Mouse (Mus musculus): ENCODE results near the gene Stat5b. TPM values are rescaled to one million over a fixed set of nuclear protein-coding genes. Genes with fewer than 3 reads are reported as not detected.
A peak's percentile ranks its signal among the peaks of the same experiment; 100 is the strongest.

The Stat5b gene
- polyA plus RNA-seq, 1 experiment from 2014 or later = 13.4 TPM

- H3K27me3 ChIP-seq (ENCODE audit: control insufficient read depth, insufficient read depth, low read length) = no peaks in the 10 kb centered on the region; the same call in 1 of the 2 replicates
- H3K27ac ChIP-seq (ENCODE audit: low read depth, low read length) = peak overlapping the region; percentile 60
- peaks cover 5% of the 10 kb centered on the region; the same call in 1 of the 2 replicates for H3K4me1 ChIP-seq (replicated peaks; ENCODE audit: control insufficient read depth, insufficient read depth, low read length)
- H3K4me3 ChIP-seq (ENCODE audit: low read depth, low read length) = peak overlapping the region; percentile 96
- DNase-seq (ENCODE audit: low spot score) (peak; percentile 70), ATAC-seq (ENCODE audit: low FRiP score) (peak; percentile 64)
- peak overlapping the region; percentile 95 for H3K9ac ChIP-seq (ENCODE audit: low read depth, low read length)
- 2% methylated on average over 24 of the region's 33 CpGs for WGBS
- no peaks in the 10 kb centered on the region for H3K36me3 ChIP-seq (ENCODE audit: control insufficient read depth, insufficient read depth, low read length)
- H3K9me3 ChIP-seq (ENCODE audit: control insufficient read depth, low read length) = no peaks in the 10 kb centered on the region
- H3K4me2 ChIP-seq (replicated peaks; ENCODE audit: low read depth, low read length) = peak overlapping the region; percentile 92
Observed at GRCm38 (mm10) chr11:100850778-100851528, 429 bp upstream of the Stat5b start.

GRCm38 (mm10) chr11:100849456-100850037, 977 bp downstream of the Stat5b start:
- DNase-seq (ENCODE audit: low spot score) (no peak), ATAC-seq (ENCODE audit: low FRiP score) (no peak; the same call in 1 of the 2 replicates)
- peak overlapping the region; percentile 96 for H3K4me3 ChIP-seq (ENCODE audit: low read depth, low read length)
- no peaks in the 10 kb centered on the region for H3K9me3 ChIP-seq (ENCODE audit: control insufficient read depth, low read length)
- 7% methylated on average over 11 of the region's 13 CpGs for WGBS
- H3K9ac ChIP-seq (ENCODE audit: low read depth, low read length) = peak overlapping the region; percentile 95
- no peaks in the 10 kb centered on the region; the same call in 1 of the 2 replicates for H3K27me3 ChIP-seq (ENCODE audit: control insufficient read depth, insufficient read depth, low read length)
- H3K27ac ChIP-seq (ENCODE audit: low read depth, low read length) = no peak overlapping the region
- peak overlapping the region; percentile 92 for H3K4me2 ChIP-seq (replicated peaks; ENCODE audit: low read depth, low read length)
- peaks cover 5% of the 10 kb centered on the region; the same call in 1 of the 2 replicates for H3K4me1 ChIP-seq (replicated peaks; ENCODE audit: control insufficient read depth, insufficient read depth, low read length)
- no peaks in the 10 kb centered on the region for H3K36me3 ChIP-seq (ENCODE audit: control insufficient read depth, insufficient read depth, low read length)

GRCm38 (mm10) chr11:100848789-100849379, 1.6 kb downstream of the Stat5b start:
- Histone ChIP-seq H3K9ac (ENCODE audit: low read depth, low read length) (0 out of 2 replicates have a peak overlapping the region, but pooled peaks have one; percentile 19), H3K27ac (ENCODE audit: low read depth, low read length) (no peak overlapping the region)

GRCm38 (mm10) chr11:100848080-100848479, 2.4 kb downstream of the Stat5b start:
- WGBS = 77% methylated on average over 4 of the region's 4 CpGs
- DNase-seq (ENCODE audit: low spot score) = no peak
- no peak overlapping the region for H3K4me3 ChIP-seq (ENCODE audit: low read depth, low read length)

More at GRCm38 (mm10) chr11:100848789-100849379, 1.6 kb downstream of the Stat5b start:
- H3K4me1 ChIP-seq (replicated peaks; ENCODE audit: control insufficient read depth, insufficient read depth, low read length) = peaks cover 5% of the 10 kb centered on the region; the same call in 1 of the 2 replicates
- peak overlapping the region; percentile 92 for H3K4me2 ChIP-seq (replicated peaks; ENCODE audit: low read depth, low read length)
- ATAC-seq (ENCODE audit: low FRiP score) (no peak), DNase-seq (ENCODE audit: low spot score) (no peak)
- no peaks in the 10 kb centered on the region for H3K36me3 ChIP-seq (ENCODE audit: control insufficient read depth, insufficient read depth, low read length)
- peak overlapping the region; percentile 96 for H3K4me3 ChIP-seq (ENCODE audit: low read depth, low read length)
- no peaks in the 10 kb centered on the region; the same call in 1 of the 2 replicates for H3K27me3 ChIP-seq (ENCODE audit: control insufficient read depth, insufficient read depth, low read length)
- no peaks in the 10 kb centered on the region for H3K9me3 ChIP-seq (ENCODE audit: control insufficient read depth, low read length)
- 72% methylated on average over 6 of the region's 6 CpGs for WGBS

GRCm38 (mm10) chr11:100847572-100847971, 3.0 kb downstream of the Stat5b start:
- Histone ChIP-seq H3K27ac (ENCODE audit: low read depth, low read length) (no peak overlapping the region), H3K9ac (ENCODE audit: low read depth, low read length) (no peak overlapping the region), H3K27me3 (ENCODE audit: control insufficient read depth, insufficient read depth, low read length) (no peaks in the 10 kb centered on the region; the same call in 1 of the 2 replicates), H3K36me3 (ENCODE audit: control insufficient read depth, insufficient read depth, low read length) (no peaks in the 10 kb centered on the region), H3K4me2 (replicated peaks; ENCODE audit: low read depth, low read length) (no peak overlapping the region), H3K4me3 (ENCODE audit: low read depth, low read length) (no peak overlapping the region), H3K9me3 (ENCODE audit: control insufficient read depth, low read length) (no peaks in the 10 kb centered on the region), H3K4me1 (replicated peaks; ENCODE audit: control insufficient read depth, insufficient read depth, low read length) (peaks cover 5% of the 10 kb centered on the region; the same call in 1 of the 2 replicates)
- no peak for DNase-seq (ENCODE audit: low spot score)
- ATAC-seq (ENCODE audit: low FRiP score) = no peak
- WGBS = 92% methylated on average over 4 of the region's 4 CpGs

More at GRCm38 (mm10) chr11:100848080-100848479, 2.4 kb downstream of the Stat5b start:
- no peaks in the 10 kb centered on the region for H3K9me3 ChIP-seq (ENCODE audit: control insufficient read depth, low read length)
- H3K4me1 ChIP-seq (replicated peaks; ENCODE audit: control insufficient read depth, insufficient read depth, low read length) = peaks cover 5% of the 10 kb centered on the region; the same call in 1 of the 2 replicates
- H3K9ac ChIP-seq (ENCODE audit: low read depth, low read length) = no peak overlapping the region
- H3K4me2 ChIP-seq (replicated peaks; ENCODE audit: low read depth, low read length) = no peak overlapping the region
- H3K27ac ChIP-seq (ENCODE audit: low read depth, low read length) = no peak overlapping the region
- ATAC-seq (ENCODE audit: low FRiP score) = no peak
- H3K36me3 ChIP-seq (ENCODE audit: control insufficient read depth, insufficient read depth, low read length) = no peaks in the 10 kb centered on the region
- no peaks in the 10 kb centered on the region; the same call in 1 of the 2 replicates for H3K27me3 ChIP-seq (ENCODE audit: control insufficient read depth, insufficient read depth, low read length)

GRCm38 (mm10) chr11:100845793-100846192, 4.7 kb downstream of the Stat5b start:
- Histone ChIP-seq H3K36me3 (ENCODE audit: control insufficient read depth, insufficient read depth, low read length) (no peaks in the 10 kb centered on the region), H3K9ac (ENCODE audit: low read depth, low read length) (no peak overlapping the region), H3K4me2 (replicated peaks; ENCODE audit: low read depth, low read length) (no peak overlapping the region), H3K27ac (ENCODE audit: low read depth, low read length) (no peak overlapping the region), H3K9me3 (ENCODE audit: control insufficient read depth, low read length) (no peaks in the 10 kb centered on the region), H3K4me3 (ENCODE audit: low read depth, low read length) (no peak overlapping the region), H3K4me1 (replicated peaks; ENCODE audit: control insufficient read depth, insufficient read depth, low read length) (0 out of 2 replicates have a peak, but pooled peaks cover 3% of the 10 kb centered on the region), H3K27me3 (ENCODE audit: control insufficient read depth, insufficient read depth, low read length) (no peaks in the 10 kb centered on the region; the same call in 1 of the 2 replicates)
- DNase-seq (ENCODE audit: low spot score) = no peak
- no peak for ATAC-seq (ENCODE audit: low FRiP score)
- 88% methylated on average over 6 of the region's 6 CpGs for WGBS

- H3K4me2 ChIP-seq (replicated peaks; ENCODE audit: low read depth, low read length) = no peak overlapping the region
- 88% methylated on average over 4 of the region's 4 CpGs for WGBS
- H3K9ac ChIP-seq (ENCODE audit: low read depth, low read length) = no peak overlapping the region
- no peaks in the 10 kb centered on the region for H3K27me3 ChIP-seq (ENCODE audit: control insufficient read depth, insufficient read depth, low read length)
- H3K4me1 ChIP-seq (replicated peaks; ENCODE audit: control insufficient read depth, insufficient read depth, low read length) = 0 out of 2 replicates have a peak, but pooled peaks cover 3% of the 10 kb centered on the region
- DNase-seq (ENCODE audit: low spot score) (no peak), ATAC-seq (ENCODE audit: low FRiP score) (no peak)
- no peaks in the 10 kb centered on the region for H3K9me3 ChIP-seq (ENCODE audit: control insufficient read depth, low read length)
- H3K27ac ChIP-seq (ENCODE audit: low read depth, low read length) = no peak overlapping the region
- H3K36me3 ChIP-seq (ENCODE audit: control insufficient read depth, insufficient read depth, low read length) = no peaks in the 10 kb centered on the region
- H3K4me3 ChIP-seq (ENCODE audit: low read depth, low read length) = no peak overlapping the region
Observed at GRCm38 (mm10) chr11:100844121-100844520, 6.4 kb downstream of the Stat5b start.

GRCm38 (mm10) chr11:100843070-100843669, 7.4 kb downstream of the Stat5b start:
- H3K27me3 ChIP-seq (ENCODE audit: control insufficient read depth, insufficient read depth, low read length) = no peaks in the 10 kb centered on the region
- H3K9ac ChIP-seq (ENCODE audit: low read depth, low read length) = no peak overlapping the region

More at GRCm38 (mm10) chr11:100843070-100843669, 7.4 kb downstream of the Stat5b start:
- H3K27ac ChIP-seq (ENCODE audit: low read depth, low read length) = no peak overlapping the region
- ATAC-seq (ENCODE audit: low FRiP score) = no peak
- WGBS = 93% methylated on average over 8 of the region's 8 CpGs
- no peak overlapping the region for H3K4me2 ChIP-seq (replicated peaks; ENCODE audit: low read depth, low read length)
- no peak overlapping the region for H3K4me3 ChIP-seq (ENCODE audit: low read depth, low read length)
- no peaks in the 10 kb centered on the region for H3K9me3 ChIP-seq (ENCODE audit: control insufficient read depth, low read length)
- no peaks in the 10 kb centered on the region for H3K4me1 ChIP-seq (replicated peaks; ENCODE audit: control insufficient read depth, insufficient read depth, low read length)
- no peak for DNase-seq (ENCODE audit: low spot score)
- no peaks in the 10 kb centered on the region for H3K36me3 ChIP-seq (ENCODE audit: control insufficient read depth, insufficient read depth, low read length)
